ENCODE assay signal across 9 mouse cellular contexts in genomic region chr8:89271381-89272355, GRCm38 (mm10).
A peak's percentile ranks its signal among the peaks of the same experiment; 100 is the strongest.
DNase-seq lines count a peak whose midpoint lies in the region; ATAC-seq lines count a peak whose summit lies in the region.
"Had no signal": no experiment of that assay in that cellular context is flagged by ENCODE, and none has a peak within 500 bp of the region (broad histone marks: within the 10 kb centered on the region; RNA-seq: fewer than 3 reads in every experiment).

No protein-coding gene starts in this region.

- H3K4me1 ChIP-seq in hindbrain, embryonic 11.5 days (replicated peaks; ENCODE audit: control insufficient read depth, insufficient read depth, low read length): no peaks in the 10 kb centered on the region; the same call in 1 of the 2 replicates
- peaks cover 12% of the 10 kb centered on the region for H3K4me1 ChIP-seq in midbrain, embryonic 14.5 days (ENCODE audit: control insufficient read depth, insufficient read depth, low read length)

- DNase-seq in layer of hippocampus, adult 11-12 months (ENCODE audit: low spot score): peak; percentile 5
- no peak for DNase-seq in layer of hippocampus, adult 9-10 months (ENCODE audit: low spot score)
- peak; percentile 30 to 52 for DNase-seq in cerebellum, postnatal 10 days
- peak; percentile 63 for DNase-seq in hindbrain, embryonic 11.5 days (ENCODE audit: low spot score)
- DNase-seq in midbrain, embryonic 14.5 days: peak; percentile 74
- no peak for DNase-seq in thymus, adult 18-20 months
- DNase-seq in spleen, adult 12 weeks (ENCODE audit: low spot score): no peak
- no peak for DNase-seq in thymus, postnatal 10 days (ENCODE audit: low spot score in 2 of 2)

- WGBS in hindbrain, embryonic 11.5 days: 3% methylated on average over 22 of the region's 22 CpGs
- WGBS in midbrain, embryonic 14.5 days: 2% methylated on average over 22 of the region's 22 CpGs

- H3K36me3 ChIP-seq in hindbrain, embryonic 11.5 days (ENCODE audit: control insufficient read depth, insufficient read depth, low read length): no peaks in the 10 kb centered on the region
- H3K36me3 ChIP-seq in midbrain, embryonic 14.5 days (ENCODE audit: control insufficient read depth, insufficient read depth, low read length): no peaks in the 10 kb centered on the region

- ATAC-seq in hindbrain, embryonic 11.5 days (ENCODE audit: low FRiP score): peak; percentile 93
- ATAC-seq in midbrain, embryonic 14.5 days (ENCODE audit: low FRiP score, low TSS enrichment): peak; percentile 85; the same call in 1 of the 2 replicates

- H3K9ac ChIP-seq in hindbrain, embryonic 11.5 days (ENCODE audit: low read depth, low read length): peak overlapping the region; percentile 19; the same call in 1 of the 2 replicates
- peak overlapping the region; percentile 36; the same call in 1 of the 2 replicates for H3K9ac ChIP-seq in midbrain, embryonic 14.5 days (replicated peaks; ENCODE audit: low read length)

- H3K27ac ChIP-seq in hindbrain, embryonic 11.5 days (ENCODE audit: low read depth, low read length): peak overlapping the region; percentile 85
- H3K27ac ChIP-seq in midbrain, embryonic 14.5 days (replicated peaks; ENCODE audit: low read depth, low read length): peak overlapping the region; percentile 65
- H3K27ac ChIP-seq: macrophage had no signal

- peak overlapping the region; percentile 26; the same call in 1 of the 2 replicates for H3K4me3 ChIP-seq in hindbrain, embryonic 11.5 days (ENCODE audit: low read depth, low read length)
- H3K4me3 ChIP-seq in midbrain, embryonic 14.5 days (replicated peaks; ENCODE audit: low read depth, low read length): peak overlapping the region; percentile 30

- peaks cover 2% of the 10 kb centered on the region; the same call in 1 of the 2 replicates for H3K27me3 ChIP-seq in hindbrain, embryonic 11.5 days (ENCODE audit: control insufficient read depth, insufficient read depth, low read length)
- H3K27me3 ChIP-seq in midbrain, embryonic 14.5 days (ENCODE audit: control insufficient read depth, insufficient read depth, low read length): no peaks in the 10 kb centered on the region

- H3K4me2 ChIP-seq in hindbrain, embryonic 11.5 days (replicated peaks; ENCODE audit: low read depth, low read length): peak overlapping the region; percentile 54
- peak overlapping the region; percentile 60 for H3K4me2 ChIP-seq in midbrain, embryonic 14.5 days (ENCODE audit: low read length)

- H3K9me3 ChIP-seq in hindbrain, embryonic 11.5 days (ENCODE audit: control insufficient read depth, low read length): no peaks in the 10 kb centered on the region
- H3K9me3 ChIP-seq in midbrain, embryonic 14.5 days (ENCODE audit: control insufficient read depth, low read length): no peaks in the 10 kb centered on the region

Comparison
In these comparisons a context has a peak if more than half of its experiments do, and no peak if none do; other contexts are left out.
1. DNase-seq: peak in layer of hippocampus, adult 11-12 months (single experiment), cerebellum, postnatal 10 days (2 of 2), hindbrain, embryonic 11.5 days (single experiment) and midbrain, embryonic 14.5 days (single experiment); none in layer of hippocampus, adult 9-10 months (single experiment), thymus, adult 18-20 months (0 of 2), spleen, adult 12 weeks (single experiment) and thymus, postnatal 10 days (0 of 2).